In genomic region chr19:41842706-41843105, GRCm38 (mm10) we compare ENCODE assay signal across 26 mouse cellular contexts. TPM values are rescaled to one million over a fixed set of nuclear protein-coding genes. Genes with fewer than 3 reads are reported as not detected.
DNase-seq lines count a peak whose midpoint lies in the region; ATAC-seq and TF ChIP-seq lines count a peak whose summit lies in the region.
"Had no signal": no experiment of that assay in that cellular context is flagged by ENCODE, and none has a peak within 500 bp of the region (broad histone marks: within the 10 kb centered on the region; RNA-seq: fewer than 3 reads in every experiment).

No protein-coding gene starts in this region.

- peaks cover 4% of the 10 kb centered on the region; the same call in 1 of the 2 replicates for H3K4me1 ChIP-seq in lung, postnatal 0 days (ENCODE audit: insufficient read depth, low read depth, low read length)
- peaks cover 24 to 42% of the 10 kb centered on the region in 2 experiments for H3K4me1 ChIP-seq in MEL (ENCODE audit: control insufficient read depth in 1 of 2, insufficient read depth in 2 of 2, low read length in 2 of 2)

- TF ChIP-seq POLR2A in MEL (IDR thresholded peaks at IDR 0.05; ENCODE audit: control insufficient read depth in 1 of 2, insufficient read depth in 1 of 2, low read depth in 1 of 2, low read length in 2 of 2, poor library complexity in 1 of 2) = no peak; a peak in 1 of 4 replicates

- H3K4me3 ChIP-seq in lung, postnatal 0 days (ENCODE audit: low read depth, low read length) = no peak overlapping the region
- H3K4me3 ChIP-seq in MEL (ENCODE audit: control insufficient read depth in 1 of 2, insufficient read depth in 1 of 2, low read depth in 2 of 2, low read length in 2 of 2) = no peak overlapping the region
- H3K4me3 ChIP-seq: embryonic facial prominence, embryonic 12.5 days; forebrain, embryonic 15.5 days; hindbrain, embryonic 10.5 days; kidney, embryonic 15.5 days; limb, embryonic 15.5 days; midbrain, embryonic 10.5 days had no signal

- H3K27me3 ChIP-seq in lung, postnatal 0 days (replicated peaks; ENCODE audit: insufficient read depth, low read length) = no peaks in the 10 kb centered on the region
- no peaks in the 10 kb centered on the region for H3K27me3 ChIP-seq in MEL (ENCODE audit: control insufficient read depth in 1 of 2, insufficient read depth in 2 of 2, low read length in 2 of 2)
- H3K27me3 ChIP-seq: forebrain, embryonic 15.5 days had no signal

- H3K36me3 ChIP-seq in lung, postnatal 0 days (ENCODE audit: insufficient read depth, low read length) = no peaks in the 10 kb centered on the region
- H3K36me3 ChIP-seq in MEL (ENCODE audit: control insufficient read depth in 1 of 2, insufficient read depth in 2 of 2, low read length in 2 of 2) = peaks cover 0 to 45% of the 10 kb centered on the region in 2 experiments; a peak in 2 of 4 replicates
- H3K36me3 ChIP-seq: embryonic facial prominence, embryonic 12.5 days; forebrain, embryonic 15.5 days; hindbrain, embryonic 10.5 days; kidney, embryonic 15.5 days; limb, embryonic 15.5 days; midbrain, embryonic 10.5 days had no signal

- H3K9me3 ChIP-seq in lung, postnatal 0 days (ENCODE audit: low read length) = no peaks in the 10 kb centered on the region
- H3K9me3 ChIP-seq in MEL (replicated peaks; ENCODE audit: insufficient read depth, low read length) = no peaks in the 10 kb centered on the region
- H3K9me3 ChIP-seq: embryonic facial prominence, embryonic 12.5 days; forebrain, embryonic 15.5 days; hindbrain, embryonic 10.5 days; kidney, embryonic 15.5 days; limb, embryonic 15.5 days; midbrain, embryonic 10.5 days had no signal

- WGBS in lung, postnatal 0 days = 85% methylated on average over 4 of the region's 4 CpGs

- intact Hi-C loops in left cerebral cortex, postnatal 4 days (cut with DNase I) = no loop called here

- no peak for TF ChIP-seq EP300 in lung, postnatal 0 days (IDR thresholded peaks at IDR 0.05)
- no peak for TF ChIP-seq EP300 in MEL (IDR thresholded peaks at IDR 0.05; ENCODE audit: low read depth in 1 of 2, low read length in 2 of 2)

- peaks cover 37% of the 10 kb centered on the region for H3K79me2 ChIP-seq in MEL (ENCODE audit: control insufficient read depth, insufficient read depth, low read length, poor library complexity)

- H3K4me2 ChIP-seq in lung, postnatal 0 days (replicated peaks; ENCODE audit: low read depth, low read length) = no peak overlapping the region
- H3K4me2 ChIP-seq: embryonic facial prominence, embryonic 12.5 days; forebrain, embryonic 15.5 days; kidney, embryonic 15.5 days; limb, embryonic 15.5 days; lung, embryonic 14.5 days had no signal

- no peak for TF ChIP-seq CTCF in lung, postnatal 0 days (IDR thresholded peaks at IDR 0.05)
- TF ChIP-seq CTCF in MEL (IDR thresholded peaks at IDR 0.05 in 2 of 3, conservative IDR thresholded peaks at IDR 0.05 in 1 of 3; ENCODE audit: control insufficient read depth in 1 of 3, insufficient read depth in 1 of 3, low read depth in 2 of 3, low read length in 3 of 3, poor library complexity in 1 of 3, severe bottlenecking in 1 of 3) = no peak; a peak in 1 of 6 replicates

- H3K9ac ChIP-seq in lung, postnatal 0 days (replicated peaks; ENCODE audit: low read depth) = no peak overlapping the region
- no peak overlapping the region for H3K9ac ChIP-seq in MEL (ENCODE audit: control insufficient read depth, low read depth, low read length, poor library complexity, severe bottlenecking)
- H3K9ac ChIP-seq: embryonic facial prominence, embryonic 12.5 days; forebrain, embryonic 15.5 days; kidney, embryonic 15.5 days; limb, embryonic 15.5 days; liver, embryonic 14.5 days; lung, embryonic 14.5 days had no signal

- peak; percentile 17 for DNase-seq in lung, postnatal 36 days
- DNase-seq in lung, postnatal 0 days (ENCODE audit: low spot score) = no peak
- peak; percentile 67 for DNase-seq in MEL (ENCODE audit: low read depth, low spot score)
- DNase-seq in cerebellum, adult 9-11 months = no peak
- DNase-seq in left cerebral cortex, postnatal 4 days = no peak
- DNase-seq in urinary bladder, postnatal 36 days (ENCODE audit: low spot score in 2 of 2) = no peak
- DNase-seq: adrenal gland, adult 8-10 months; embryo, embryonic 11 days; gastrocnemius, postnatal 10 days; heart, postnatal 14 days; kidney, adult 18-20 months; kidney, postnatal 25 days; lung, embryonic 14.5 days; retina, postnatal 1 day; right cerebral cortex, postnatal 25 days; thymus, postnatal 14 days had no signal

- TF ChIP-seq RAD21 in MEL (IDR thresholded peaks at IDR 0.05; ENCODE audit: low read depth, low read length) = no peak

- no peak overlapping the region for H3K27ac ChIP-seq in lung, postnatal 0 days (ENCODE audit: low read length)
- peak overlapping the region; percentile 82; the same call in 1 of the 2 replicates for H3K27ac ChIP-seq in MEL (ENCODE audit: control insufficient read depth, low read depth, low read length)
- H3K27ac ChIP-seq: embryonic facial prominence, embryonic 12.5 days; hindbrain, embryonic 10.5 days; kidney, embryonic 15.5 days; limb, embryonic 15.5 days; liver, embryonic 14.5 days; macrophage; midbrain, embryonic 10.5 days had no signal

- no peak for ATAC-seq in lung, postnatal 0 days
- ATAC-seq in megakaryocyte progenitor cell, adult 5-6 weeks (replicated peaks; ENCODE audit: poor library complexity) = peak; percentile 53
- ATAC-seq: forebrain, embryonic 15.5 days; hindbrain, embryonic 16.5 days had no signal

TF ChIP-seq in MEL, 35 proteins besides CTCF, POLR2A, EP300 and RAD21:
- TF ChIP-seq HCFC1 (IDR thresholded peaks at IDR 0.05; ENCODE audit: low read depth, low read length) (no peak), SMC3 (IDR thresholded peaks at IDR 0.05; ENCODE audit: low read depth, low read length) (0 out of 2 replicates have a peak, but pooled peaks have one; percentile 12), TCF12 (IDR thresholded peaks at IDR 0.05; ENCODE audit: low read depth, low read length) (no peak), MXI1 (IDR thresholded peaks at IDR 0.05; ENCODE audit: low read depth, low read length) (peak; percentile 6; the same call in 1 of the 2 replicates), SIN3A (IDR thresholded peaks at IDR 0.05; ENCODE audit: low read length) (peak; percentile 10; the same call in 1 of the 2 replicates), RCOR1 (IDR thresholded peaks at IDR 0.05; ENCODE audit: low read depth, low read length) (no peak), USF1 (IDR thresholded peaks at IDR 0.05; ENCODE audit: low read depth, low read length) (0 out of 2 replicates have a peak, but pooled peaks have one; percentile 24)
TF ChIP-seq in MEL: peak in this region for 4.

RNA-seq across cellular contexts. Expression of gene Frat2, which starts 5.2 kb away (rescaled TPM):
- 4.6 and 5.9 TPM in 2 replicates for polyA plus RNA-seq in lung, postnatal 0 days (2015; fragmentation: Nextera tagmentation; extraction: Ambion mirVana)
- total RNA-seq in MEL (2012; rRNA removed) = 55.6 and 58.2 TPM in 2 replicates
- 100 to 1,000 TPM in 1 of 2 experiments, not detected in 1; 110 TPM for polyA plus RNA-seq in MEL (2012; ENCODE audit: insufficient read depth in 1 of 2, insufficient read length in 2 of 2, low read depth in 1 of 2, low replicate concordance in 2 of 2, missing spikeins in 1 of 2)
- 25.2 and 27.8 TPM in 2 replicates for total RNA-seq in megakaryocyte progenitor cell, adult 5-6 weeks (2015)
- total RNA-seq in megakaryocyte progenitor cell, adult 5-6 weeks (2017) = 28.2 and 29.8 TPM in 2 replicates
- total RNA-seq in left cerebral cortex, postnatal 4 days (2021) = 10 to 100 TPM; 13.3 to 14.1 TPM

RNA-seq across cellular contexts. Expression of gene Frat1, which starts 12.9 kb away (rescaled TPM):
- polyA plus RNA-seq in lung, postnatal 0 days (2015; fragmentation: Nextera tagmentation; extraction: Ambion mirVana) = 12.8 and 14.1 TPM in 2 replicates
- 26.7 and 36.0 TPM in 2 replicates for total RNA-seq in MEL (2012; rRNA removed)
- polyA plus RNA-seq in MEL (2012; ENCODE audit: insufficient read depth in 1 of 2, insufficient read length in 2 of 2, low read depth in 1 of 2, low replicate concordance in 2 of 2, missing spikeins in 1 of 2) = 10 to 100 TPM in 1 of 2 experiments, not detected in 1; 31.5 TPM
- total RNA-seq in megakaryocyte progenitor cell, adult 5-6 weeks (2015) = 9.1 TPM in 2 replicates
- 9.5 and 11.7 TPM in 2 replicates for total RNA-seq in megakaryocyte progenitor cell, adult 5-6 weeks (2017)
- total RNA-seq in left cerebral cortex, postnatal 4 days (2021) = 10 to 100 TPM; 20.4 to 21.7 TPM

RNA-seq across cellular contexts. Expression of gene Arhgap19, which starts 40.9 kb away (rescaled TPM):
- polyA plus RNA-seq in lung, postnatal 0 days (2015; fragmentation: Nextera tagmentation; extraction: Ambion mirVana) = 2.1 and 2.8 TPM in 2 replicates
- total RNA-seq in MEL (2012; rRNA removed) = 47.5 and 53.9 TPM in 2 replicates
- 10 to 100 TPM in 1 of 2 experiments, not detected in 1; 67.9 TPM for polyA plus RNA-seq in MEL (2012; ENCODE audit: insufficient read depth in 1 of 2, insufficient read length in 2 of 2, low read depth in 1 of 2, low replicate concordance in 2 of 2, missing spikeins in 1 of 2)
- 48.6 and 50.6 TPM in 2 replicates for total RNA-seq in megakaryocyte progenitor cell, adult 5-6 weeks (2015)
- 56.7 and 57.3 TPM in 2 replicates for total RNA-seq in megakaryocyte progenitor cell, adult 5-6 weeks (2017)
- 1 to 10 TPM; 4.2 to 4.3 TPM for total RNA-seq in left cerebral cortex, postnatal 4 days (2021)

RNA-seq across cellular contexts. Expression of gene Rrp12, which starts 53.3 kb away (rescaled TPM):
- polyA plus RNA-seq in lung, postnatal 0 days (2015; fragmentation: Nextera tagmentation; extraction: Ambion mirVana) = 2.7 and 2.9 TPM in 2 replicates
- 93.8 and 106 TPM in 2 replicates for total RNA-seq in MEL (2012; rRNA removed)
- 100 to 1,000 TPM in 1 of 2 experiments, 10 to 100 TPM in 1; 44.5 to 134 TPM for polyA plus RNA-seq in MEL (2012; ENCODE audit: insufficient read depth in 1 of 2, insufficient read length in 2 of 2, low read depth in 1 of 2, low replicate concordance in 2 of 2, missing spikeins in 1 of 2)
- 10.4 and 10.5 TPM in 2 replicates for total RNA-seq in megakaryocyte progenitor cell, adult 5-6 weeks (2015)
- total RNA-seq in megakaryocyte progenitor cell, adult 5-6 weeks (2017) = 18.9 and 20.5 TPM in 2 replicates
- total RNA-seq in left cerebral cortex, postnatal 4 days (2021) = 10 to 100 TPM; 33.0 to 33.5 TPM

Comparison
In these comparisons a context has a peak if more than half of its experiments do, and no peak if none do; other contexts are left out.
1. DNase-seq: peak in lung, postnatal 36 days (single experiment) and MEL (single experiment); none in lung, postnatal 0 days (single experiment), cerebellum, adult 9-11 months (single experiment), left cerebral cortex, postnatal 4 days (single experiment) and urinary bladder, postnatal 36 days (0 of 2).